ENCODE assay signal across 19 mouse cellular contexts in the genomic region with DNA sequence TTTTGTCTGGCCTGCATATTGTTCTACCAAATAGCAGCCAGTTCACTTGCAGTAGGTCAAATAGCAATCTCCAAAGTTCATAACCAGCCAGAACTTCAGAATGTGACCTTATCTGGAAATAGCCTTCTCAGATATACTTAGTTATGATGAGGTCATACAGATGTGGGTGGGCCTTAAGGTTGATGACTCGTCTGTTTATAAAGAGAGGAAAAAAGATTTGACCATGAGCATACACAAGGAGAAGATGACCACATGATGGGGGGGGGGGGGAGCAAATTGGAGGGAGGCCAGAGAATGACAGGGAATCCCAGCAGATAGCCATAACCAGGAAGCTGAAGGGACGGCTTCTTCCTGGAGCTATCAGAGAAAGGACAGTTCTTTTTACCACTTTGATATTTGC. TPM values are rescaled to one million over a fixed set of nuclear protein-coding genes. Genes with fewer than 3 reads are reported as not detected.
DNase-seq lines count a peak whose midpoint lies in the region; TF ChIP-seq lines count a peak whose summit lies in the region.
"Had no signal": no experiment of that assay in that cellular context is flagged by ENCODE, and none has a peak within 500 bp of the region (broad histone marks: within the 10 kb centered on the region; RNA-seq: fewer than 3 reads in every experiment).

No protein-coding gene starts in this region.

- no peak for TF ChIP-seq CTCF in kidney, adult 2 months (conservative IDR thresholded peaks at IDR 0.05; ENCODE audit: insufficient read depth, insufficient read length, low read depth, low read length)

- no peak for TF ChIP-seq POLR2A in kidney, adult 2 months (IDR thresholded peaks at IDR 0.05; ENCODE audit: low read depth, low read length)

- no peak overlapping the region for H3K27ac ChIP-seq in kidney, adult 2 months (ENCODE audit: insufficient read depth, low read depth, low read length)
- H3K27ac ChIP-seq in brown adipose tissue, adult 24 weeks (replicated peaks; ENCODE audit: low read depth, low read length), result peak overlapping the region; percentile 61
- H3K27ac ChIP-seq: embryonic facial prominence, embryonic 13.5 days; forebrain, embryonic 10.5 days; heart, embryonic 10.5 days; hindbrain, embryonic 15.5 days; neural tube, embryonic 13.5 days had no signal

- no peaks in the 10 kb centered on the region for H3K36me3 ChIP-seq in kidney, adult 2 months (ENCODE audit: control insufficient read depth, insufficient read depth, low read length)
- H3K36me3 ChIP-seq: embryonic facial prominence, embryonic 13.5 days; forebrain, embryonic 10.5 days; heart, embryonic 10.5 days; hindbrain, embryonic 15.5 days; neural tube, embryonic 13.5 days had no signal

- DNase-seq in adrenal gland, adult 2 months, result peak; percentile 57
- no peak for DNase-seq in adrenal gland, postnatal 10 days
- DNase-seq in kidney, adult 2 months, result peak; percentile 31
- no peak for DNase-seq in kidney, postnatal 4 days
- peak; percentile 92 for DNase-seq in 3T3-L1 (ENCODE audit: low read depth, low spot score)
- DNase-seq in natural killer cell, adult 2 months (ENCODE audit: low spot score in 2 of 2), result no peak
- DNase-seq in frontal cortex, postnatal 14 days (ENCODE audit: low spot score in 2 of 2), result no peak
- DNase-seq: cerebellum, adult 2 months; gastrocnemius, postnatal 25 days; kidney, adult 8-10 months; right cerebral cortex, postnatal 14 days; thymus, adult 18-20 months had no signal

- H3K4me3 ChIP-seq in kidney, adult 2 months (ENCODE audit: insufficient read depth, low read depth, low read length), result no peak overlapping the region
- H3K4me3 ChIP-seq in brown adipose tissue, adult 24 weeks (ENCODE audit: insufficient read depth, low read depth, low read length), result no peak overlapping the region
- H3K4me3 ChIP-seq: embryonic facial prominence, embryonic 13.5 days; forebrain, embryonic 10.5 days; heart, embryonic 10.5 days; hindbrain, embryonic 15.5 days; megakaryocyte, embryonic 14.5 days; neural tube, embryonic 13.5 days had no signal

- 51% methylated on average over 2 of the region's 2 CpGs for WGBS in kidney, adult 2 months

- no peaks in the 10 kb centered on the region for H3K27me3 ChIP-seq in kidney, adult 2 months (replicated peaks; ENCODE audit: control insufficient read depth, insufficient read depth, low read length)
- H3K27me3 ChIP-seq: embryonic facial prominence, embryonic 13.5 days; hindbrain, embryonic 15.5 days; megakaryocyte, embryonic 14.5 days; neural tube, embryonic 13.5 days had no signal

- H3K4me1 ChIP-seq in kidney, adult 2 months (ENCODE audit: control insufficient read depth, insufficient read depth, low read length), result peaks cover 2% of the 10 kb centered on the region; the same call in 1 of the 2 replicates
- peaks cover 3% of the 10 kb centered on the region; the same call in 1 of the 2 replicates for H3K4me1 ChIP-seq in brown adipose tissue, adult 24 weeks (ENCODE audit: control insufficient read depth, insufficient read depth, insufficient read length, low read length)
- H3K4me1 ChIP-seq: forebrain, embryonic 10.5 days; heart, embryonic 10.5 days; hindbrain, embryonic 15.5 days; neural tube, embryonic 13.5 days had no signal

RNA-seq across cellular contexts. Expression of gene Tes, which starts 9.3 kb away (rescaled TPM):
- total RNA-seq in adrenal gland, adult 2 months (2021), result 10 to 100 TPM in 1 of 2 experiments, 1 to 10 TPM in 1; 6.5 to 19.4 TPM
- polyA plus RNA-seq in adrenal gland, adult 2 months (2012; rRNA removed), result 2.4 and 3.3 TPM in 2 replicates
- 10 to 100 TPM in 1 of 2 experiments, 1 to 10 TPM in 1; 8.6 to 10.9 TPM for total RNA-seq in adrenal gland, postnatal 10 days (2021)
- polyA plus RNA-seq in kidney, adult 2 months (2012; rRNA removed), result 20.4 and 21.5 TPM in 2 replicates
- 2.7 and 4.7 TPM in 2 replicates for polyA plus RNA-seq in brown adipose tissue, adult 24 weeks (2012; ENCODE audit: insufficient read depth, insufficient read length, missing spikeins)

Comparison
In these comparisons a context has a peak if more than half of its experiments do, and no peak if none do; other contexts are left out.
1. DNase-seq: peak in adrenal gland, adult 2 months (single experiment), kidney, adult 2 months (single experiment) and 3T3-L1 (single experiment); none in adrenal gland, postnatal 10 days (single experiment), kidney, postnatal 4 days (0 of 2), natural killer cell, adult 2 months (0 of 2) and frontal cortex, postnatal 14 days (0 of 2).